Mouse (Mus musculus) liver, embryonic 11.5 days (tissue): ENCODE measurements around the gene Gm10271. TPM values are rescaled to one million over a fixed set of nuclear protein-coding genes. Genes with fewer than 3 reads are reported as not detected.

Experiments used
- ATAC-seq: fragments of 200-750 bp; cut with Nextera tagmentation; replicated peaks from 2 replicates; pipeline ENCODE4 v1.8.0; 2017; ENCODE audit warnings: moderate number of reproducible peaks, mild to moderate bottlenecking, moderate TSS enrichment, moderate library complexity; ENCODE audit not compliant: low FRiP score
- DNase-seq: peaks from one replicate; pipeline ENCODE4 v3.0.0-alpha.2; 2017; ENCODE audit warnings: low spot score
- H3K27ac ChIP-seq: fragments of 300-500 bp; sonication (generic); 2 replicates; pipeline ENCODE4 v1.5.1; 2014; ENCODE audit warnings: mild to moderate bottlenecking, low read depth, low read length, control low read depth
- H3K27me3 ChIP-seq: fragments of 300-500 bp; sonication (generic); replicated peaks from 2 replicates; pipeline ENCODE4 v1.6.1; 2014; ENCODE audit warnings: low read length, mixed read lengths; ENCODE audit not compliant: control insufficient read depth, insufficient read depth
- H3K36me3 ChIP-seq: fragments of 300-500 bp; sonication (generic); 2 replicates; pipeline ENCODE4 v1.6.1; 2014; ENCODE audit warnings: mild to moderate bottlenecking, low read length, moderate library complexity, mixed read lengths; ENCODE audit not compliant: control insufficient read depth, insufficient read depth
- H3K4me1 ChIP-seq: fragments of 300-500 bp; sonication (generic); replicated peaks from 2 replicates; pipeline ENCODE4 v1.6.1; 2014; ENCODE audit warnings: low read length, mixed read lengths; ENCODE audit not compliant: control insufficient read depth, insufficient read depth
- H3K4me2 ChIP-seq: fragments of 300-500 bp; sonication (generic); 2 replicates; pipeline ENCODE4 v1.6.1; 2014; ENCODE audit warnings: mild to moderate bottlenecking, control low read depth, moderate library complexity
- H3K4me3 ChIP-seq: fragments of 300-500 bp; sonication (generic); 2 replicates; pipeline ENCODE4 v1.5.1; 2014; ENCODE audit warnings: low read depth, low read length, control low read depth
- H3K9ac ChIP-seq: fragments of 300-500 bp; sonication (generic); 2 replicates; pipeline ENCODE4 v1.6.1; 2014; ENCODE audit warnings: low read depth, low read length, control low read depth
- H3K9me3 ChIP-seq: fragments of 300-500 bp; sonication (generic); 2 replicates; pipeline ENCODE4 v1.6.1; 2016; ENCODE audit warnings: low read length, inconsistent platforms, mixed read lengths; ENCODE audit not compliant: control insufficient read depth
- WGBS: fragments of 180-500 bp; shearing (Covaris S2); extraction: QIAGEN DNeasy Blood & Tissue Kit; methylation state at CpG from one replicate; pipeline ENCODE4 v1.1.7; 2014; 5-methylcytosine and 5-hydroxymethylcytosine counted together
- polyA plus RNA-seq: library from polyadenylated mRNA; unstranded; fragments of >200 nt; fragmentation: Nextera tagmentation; extraction: Ambion mirVana; gene quantifications from 2 replicates; pipeline ENCODE4 v1.2.1, GENCODE M21; 2014

Gene Gm10271
- polyA plus RNA-seq, 1 experiment from 2014 or later = not detected

DNA sequence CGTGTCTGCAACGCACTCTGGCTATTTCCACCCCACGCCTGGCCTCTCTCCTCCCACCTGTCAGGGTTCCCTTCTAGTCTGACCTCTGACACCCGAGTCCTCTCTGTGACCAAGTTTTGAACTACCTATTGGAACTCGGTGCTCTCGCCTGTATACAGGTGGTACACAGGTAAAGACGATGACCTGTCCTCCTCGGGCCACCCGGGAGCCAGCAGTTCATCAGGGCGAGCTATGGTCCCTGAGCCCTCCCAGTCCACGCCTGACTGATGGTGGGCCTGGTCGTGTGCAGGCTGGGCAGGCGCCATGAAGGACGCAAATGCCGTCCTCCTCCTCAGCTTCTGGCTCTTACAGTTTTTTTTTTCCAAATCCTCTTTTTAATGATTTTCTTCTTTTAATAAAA, 51.0 kb downstream of the Gm10271 start:
- ATAC-seq (no peak), DNase-seq (no peak)
- Histone ChIP-seq H3K9me3 (no peaks in the 10 kb centered on the region), H3K9ac (no peak overlapping the region), H3K4me2 (no peak overlapping the region), H3K27ac (no peak overlapping the region), H3K4me1 (no peaks in the 10 kb centered on the region), H3K4me3 (no peak overlapping the region), H3K27me3 (no peaks in the 10 kb centered on the region), H3K36me3 (peaks cover 7% of the 10 kb centered on the region; the same call in 1 of the 2 replicates)
- 89% methylated on average over 15 of the region's 15 CpGs for WGBS

DNA sequence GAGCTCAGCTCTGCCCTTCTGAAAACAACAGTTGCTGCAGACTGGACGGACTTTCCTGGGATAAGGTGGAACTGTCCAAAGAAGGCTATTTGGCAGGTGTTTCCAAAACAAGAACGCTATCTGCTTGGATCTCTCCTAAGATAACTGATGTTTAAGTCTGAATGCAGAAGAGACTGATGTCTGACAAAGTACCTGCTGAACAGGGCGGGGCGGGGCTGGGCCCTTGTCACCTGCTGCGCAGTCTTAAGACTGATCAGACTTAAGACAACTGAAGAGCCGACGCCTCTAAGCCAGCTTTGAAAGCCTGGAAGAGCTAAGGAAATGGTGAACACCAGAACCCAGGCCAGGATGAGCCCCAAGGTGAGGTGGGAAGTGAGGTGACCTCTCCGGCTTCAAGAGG, 51.8 kb downstream of the Gm10271 start:
- no peak overlapping the region for H3K4me2 ChIP-seq
- H3K27me3 ChIP-seq = no peaks in the 10 kb centered on the region
- H3K9me3 ChIP-seq = no peaks in the 10 kb centered on the region
- H3K36me3 ChIP-seq = peaks cover 7% of the 10 kb centered on the region; the same call in 1 of the 2 replicates
- no peaks in the 10 kb centered on the region for H3K4me1 ChIP-seq
- DNase-seq = no peak
- no peak for ATAC-seq
- H3K27ac ChIP-seq = no peak overlapping the region
- no peak overlapping the region for H3K4me3 ChIP-seq
- WGBS = 86% methylated on average over 8 of the region's 8 CpGs
- H3K9ac ChIP-seq = no peak overlapping the region

DNA sequence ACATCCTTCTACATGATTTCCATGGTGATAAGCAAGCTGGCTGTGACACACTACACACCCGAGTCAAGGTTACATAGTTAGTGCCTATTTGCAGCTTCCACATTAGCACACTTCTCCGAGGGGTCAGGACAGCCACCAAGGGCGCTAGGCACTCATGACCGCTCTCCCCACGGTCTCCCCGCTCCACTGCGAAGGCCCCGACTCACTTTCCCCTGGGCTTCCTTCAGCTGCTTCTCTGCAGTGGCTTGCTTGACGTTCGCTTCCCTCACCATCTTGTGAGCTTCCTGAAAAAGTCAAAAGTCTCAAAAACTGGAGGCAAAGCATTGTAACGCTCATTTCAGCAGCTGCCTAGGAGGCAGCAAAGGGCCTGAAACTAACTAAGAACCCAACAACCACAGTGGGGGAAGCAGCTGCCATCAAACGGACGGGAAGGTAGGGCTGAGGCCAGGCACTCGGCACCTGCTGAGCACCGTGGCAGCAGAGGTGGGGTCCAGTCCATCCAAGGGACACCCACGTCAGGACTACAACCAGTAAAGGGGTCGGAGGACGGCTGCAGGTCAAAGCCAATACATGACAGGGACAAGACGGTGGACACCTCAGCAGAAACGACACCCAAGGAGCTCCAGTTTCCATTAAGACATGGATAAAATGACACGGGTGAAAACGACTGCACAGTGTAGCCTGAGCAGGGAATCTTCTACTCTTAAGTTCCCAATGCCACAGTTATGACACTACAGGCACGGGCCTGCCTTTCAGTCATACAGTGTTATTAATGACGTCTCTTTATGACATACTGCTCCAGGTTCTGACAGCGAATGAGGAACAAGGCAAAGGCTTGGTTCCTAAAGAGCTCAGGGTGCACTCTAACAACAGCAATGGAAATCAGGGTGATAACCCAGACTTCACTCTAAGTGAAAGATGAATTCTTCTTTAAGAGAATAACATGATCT, 52.8 kb downstream of the Gm10271 start:
- ATAC-seq = no peak
- peaks cover 7% of the 10 kb centered on the region; the same call in 1 of the 2 replicates for H3K36me3 ChIP-seq
- WGBS = 88% methylated on average over 25 of the region's 25 CpGs

DNA sequence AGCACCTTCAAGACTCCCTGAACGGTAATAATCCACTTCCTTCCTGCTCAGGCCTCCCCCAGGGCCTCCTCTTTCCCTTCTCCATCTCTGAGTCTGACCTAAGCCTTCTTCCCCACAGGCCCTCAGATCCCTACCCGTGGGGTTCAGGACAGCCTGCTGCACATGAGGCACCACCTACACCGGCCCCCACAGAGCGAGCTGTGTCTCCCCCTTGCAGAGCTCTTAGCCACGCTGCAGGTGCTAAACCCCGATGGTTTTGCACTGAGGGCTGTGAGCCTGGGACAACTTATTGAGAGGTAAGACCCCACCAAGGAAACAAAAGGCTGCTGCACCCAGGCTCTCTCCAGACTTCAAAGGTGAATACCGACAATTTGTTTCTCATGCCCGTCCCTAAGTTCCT, 55.8 kb downstream of the Gm10271 start:
- DNase-seq = no peak
- Histone ChIP-seq H3K4me1 (no peaks in the 10 kb centered on the region), H3K4me2 (no peak overlapping the region), H3K9ac (no peak overlapping the region), H3K27me3 (no peaks in the 10 kb centered on the region), H3K4me3 (no peak overlapping the region), H3K27ac (no peak overlapping the region), H3K9me3 (no peaks in the 10 kb centered on the region), H3K36me3 (peaks cover 6% of the 10 kb centered on the region; the same call in 1 of the 2 replicates)
- no peak for ATAC-seq
- WGBS = 77% methylated on average over 8 of the region's 8 CpGs

More for the DNA sequence above, 52.8 kb downstream of the Gm10271 start:
- no peaks in the 10 kb centered on the region for H3K9me3 ChIP-seq
- no peak overlapping the region for H3K4me3 ChIP-seq
- no peaks in the 10 kb centered on the region for H3K4me1 ChIP-seq
- DNase-seq = no peak
- no peak overlapping the region for H3K27ac ChIP-seq
- H3K27me3 ChIP-seq = no peaks in the 10 kb centered on the region
- H3K9ac ChIP-seq = no peak overlapping the region
- H3K4me2 ChIP-seq = no peak overlapping the region

DNA sequence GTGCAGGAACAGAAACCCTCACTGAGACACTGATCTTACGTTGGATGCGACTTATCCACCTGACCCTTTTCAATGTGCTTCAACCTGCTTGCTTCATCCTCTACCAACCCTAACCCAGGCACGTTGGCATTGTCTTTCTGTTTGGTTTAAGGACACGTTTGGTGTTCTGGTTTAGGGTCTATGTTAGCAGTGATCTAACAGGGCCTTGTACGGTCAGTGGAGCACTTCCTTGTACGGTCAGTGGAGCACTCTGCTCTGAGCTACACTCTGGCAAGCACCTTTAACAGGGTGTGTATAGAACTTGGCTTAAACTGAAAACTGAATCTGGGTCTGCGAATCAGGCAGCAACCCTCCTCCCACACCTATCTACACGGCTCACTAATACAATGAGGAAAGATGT, 57.1 kb downstream of the Gm10271 start:
- Histone ChIP-seq H3K9me3 (no peaks in the 10 kb centered on the region), H3K27ac (no peak overlapping the region), H3K36me3 (peaks cover 6% of the 10 kb centered on the region; the same call in 1 of the 2 replicates), H3K27me3 (no peaks in the 10 kb centered on the region), H3K4me3 (no peak overlapping the region), H3K9ac (no peak overlapping the region), H3K4me1 (no peaks in the 10 kb centered on the region), H3K4me2 (no peak overlapping the region)
- no peak for DNase-seq
- WGBS = 88% methylated on average over 8 of the region's 8 CpGs
- no peak for ATAC-seq

DNA sequence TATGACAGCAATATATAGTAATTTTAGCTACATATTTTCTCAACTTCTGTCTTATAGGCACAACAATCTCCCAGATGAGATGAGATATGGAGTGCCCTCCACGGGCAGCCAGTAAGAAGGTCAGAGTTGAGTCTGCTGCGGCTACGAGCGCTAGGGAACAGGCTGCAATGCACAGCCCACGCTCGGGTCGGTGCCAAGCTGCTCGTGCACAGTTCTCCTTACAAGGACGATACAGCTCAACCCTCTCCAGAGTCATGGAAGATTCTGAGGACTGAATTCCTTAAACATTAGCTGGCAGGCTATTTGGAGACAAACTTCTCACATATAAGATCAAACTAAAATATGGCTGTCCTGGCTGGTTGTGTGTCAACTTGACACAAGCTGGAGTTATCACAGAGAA, 57.8 kb downstream of the Gm10271 start:
- Histone ChIP-seq H3K4me1 (no peaks in the 10 kb centered on the region), H3K27me3 (no peaks in the 10 kb centered on the region), H3K27ac (no peak overlapping the region), H3K4me2 (no peak overlapping the region), H3K9ac (no peak overlapping the region), H3K36me3 (peaks cover 9% of the 10 kb centered on the region; the same call in 1 of the 2 replicates), H3K4me3 (no peak overlapping the region), H3K9me3 (no peaks in the 10 kb centered on the region)
- DNase-seq (no peak), ATAC-seq (no peak)
- 92% methylated on average over 9 of the region's 9 CpGs for WGBS

DNA sequence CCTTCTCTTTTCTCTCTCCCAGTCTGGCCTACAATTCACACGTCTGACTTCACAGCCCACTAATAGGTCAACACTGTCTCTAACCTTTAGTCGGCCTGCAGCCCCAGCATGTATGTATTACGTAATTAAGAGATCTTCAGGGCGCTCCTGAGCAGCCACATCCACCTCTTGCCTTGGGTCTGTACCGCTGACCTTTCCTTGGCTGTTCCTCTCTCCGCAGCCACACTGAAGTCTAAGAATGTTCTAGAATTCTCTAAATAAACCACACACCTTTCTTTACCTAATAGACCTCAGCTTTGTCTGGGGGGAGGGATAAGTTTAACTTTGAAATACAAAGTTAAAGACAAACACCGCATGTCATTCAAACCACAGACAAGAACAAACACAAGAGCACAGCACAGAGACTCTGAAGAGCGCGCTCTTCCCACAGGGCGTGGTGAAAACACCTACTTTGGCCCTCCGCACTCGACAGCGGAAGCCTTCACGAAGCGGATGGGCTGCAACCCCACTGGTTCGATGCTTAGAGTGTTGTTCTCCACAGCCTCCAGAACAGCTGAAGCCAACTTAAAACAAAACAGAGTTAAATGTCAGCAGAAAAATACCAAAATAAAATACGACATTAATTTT, 58.6 kb downstream of the Gm10271 start:
- H3K9me3 ChIP-seq = no peaks in the 10 kb centered on the region
- WGBS = 82% methylated on average over 17 of the region's 17 CpGs
- no peak overlapping the region for H3K4me2 ChIP-seq
- peaks cover 6% of the 10 kb centered on the region; the same call in 1 of the 2 replicates for H3K36me3 ChIP-seq
- H3K4me3 ChIP-seq = no peak overlapping the region
- H3K9ac ChIP-seq = no peak overlapping the region
- no peak overlapping the region for H3K27ac ChIP-seq
- no peak for DNase-seq
- no peak for ATAC-seq
- no peaks in the 10 kb centered on the region for H3K27me3 ChIP-seq
- H3K4me1 ChIP-seq = peaks cover 4% of the 10 kb centered on the region; the same call in 1 of the 2 replicates

DNA sequence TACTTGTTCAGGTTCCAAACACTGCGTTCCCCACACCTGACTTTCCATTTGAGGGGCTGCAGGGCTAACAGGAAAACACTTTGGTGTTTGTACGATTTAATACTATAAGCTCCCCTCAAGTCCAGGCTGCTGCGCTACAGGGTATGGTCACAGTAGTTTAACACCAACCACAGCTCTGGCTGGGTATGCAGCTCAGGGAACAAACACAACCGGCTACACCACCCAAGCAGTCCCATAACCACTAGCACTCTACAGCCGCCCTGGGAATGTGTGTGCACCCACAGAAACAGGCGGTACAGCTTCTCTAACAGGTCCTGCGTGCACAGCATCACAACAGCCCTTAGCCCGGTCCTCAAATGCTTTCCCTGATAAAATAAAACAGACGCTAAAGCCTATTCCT, 59.6 kb downstream of the Gm10271 start:
- Histone ChIP-seq H3K27ac (no peak overlapping the region), H3K9me3 (no peaks in the 10 kb centered on the region), H3K27me3 (no peaks in the 10 kb centered on the region), H3K9ac (no peak overlapping the region), H3K36me3 (peaks cover 6% of the 10 kb centered on the region; the same call in 1 of the 2 replicates), H3K4me2 (no peak overlapping the region), H3K4me1 (peaks cover 6% of the 10 kb centered on the region; the same call in 1 of the 2 replicates), H3K4me3 (no peak overlapping the region)
- no peak for ATAC-seq
- no peak for DNase-seq
- WGBS = 87% methylated on average over 9 of the region's 9 CpGs
